Mouse (Mus musculus) urinary bladder, postnatal 36 days (tissue): Measurements from ENCODE around the gene Pdlim4.
"Not testable (repeated sequence)": the region's sequence is repeated elsewhere in the genome, so short reads cannot be mapped to it uniquely, and the experiment has no call there.

Experiments
- DNase-seq, 2 experiments: peaks; one replicate each; pipeline ENCODE4 v3.0.0; 2022; ENCODE audit warnings: low spot score in 2 of 2, mixed read lengths in 1 of 2

The Pdlim4 gene

DNA sequence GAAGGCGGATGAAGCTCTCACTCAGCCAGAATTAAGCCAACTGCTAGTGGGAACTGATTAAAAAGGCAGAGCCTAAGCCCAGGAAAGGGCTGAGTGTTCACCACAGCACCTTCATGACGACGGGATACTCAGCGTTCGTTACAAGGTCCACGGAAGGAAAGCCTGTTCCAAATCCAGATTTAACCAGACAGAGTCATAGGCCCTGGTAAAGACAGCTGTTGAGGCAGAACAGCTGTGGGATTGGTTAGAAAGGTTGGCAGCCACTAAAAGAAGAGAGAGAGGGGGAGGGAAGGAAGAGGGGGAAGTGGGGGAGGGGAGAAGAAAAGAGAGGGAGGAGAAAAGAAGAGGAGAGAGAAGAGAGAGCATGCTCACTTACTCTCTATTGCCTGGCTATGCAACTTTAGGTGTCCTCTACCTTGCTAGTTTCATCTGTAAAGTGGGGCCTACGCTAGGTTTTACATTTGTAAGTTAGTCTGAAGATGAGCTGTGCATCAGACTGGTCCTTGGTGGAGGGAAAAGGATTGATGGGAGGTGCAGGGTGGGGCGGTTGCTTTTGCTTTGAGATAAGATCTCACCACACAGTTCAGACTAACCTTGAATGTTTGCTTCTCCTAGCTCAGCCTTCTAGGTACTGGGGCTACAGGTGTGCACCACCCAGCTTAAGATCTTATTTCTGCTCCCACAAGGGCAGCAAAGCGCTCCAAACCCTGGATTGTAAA is 5.9 kb downstream of the Pdlim4 start:
- no peak for DNase-seq

DNA sequence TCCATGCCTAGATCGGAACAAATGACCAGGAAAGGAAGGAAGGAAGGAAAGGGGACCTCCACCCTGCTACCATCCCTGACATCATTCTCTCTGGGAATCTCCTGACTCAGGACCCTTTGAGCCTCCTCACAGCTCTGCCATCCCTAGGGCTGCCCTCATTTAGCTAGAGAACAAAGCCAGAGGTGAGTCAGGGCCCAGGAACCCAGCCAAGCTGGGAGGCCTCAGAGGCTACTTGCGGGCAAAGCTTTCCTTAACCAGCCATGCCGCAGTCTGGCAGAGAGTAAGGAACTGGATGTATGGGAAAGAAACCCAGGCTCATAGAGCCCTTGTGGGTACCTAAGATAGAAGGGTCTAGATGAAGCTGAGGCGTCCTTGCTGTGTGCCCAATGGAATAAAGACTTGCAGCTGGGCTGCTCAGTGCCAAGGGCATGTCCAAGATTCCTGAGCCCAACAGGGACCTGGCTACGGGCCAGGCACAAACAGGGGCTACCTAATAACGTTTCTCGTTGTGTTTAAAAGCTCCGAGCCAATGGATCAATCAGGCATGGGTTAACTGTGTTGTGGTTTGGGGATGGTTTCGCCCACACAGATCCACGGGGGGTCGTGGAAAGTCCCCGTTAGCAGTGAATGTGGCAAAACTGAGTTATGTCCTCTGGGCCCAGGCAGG is 6.6 kb downstream of the Pdlim4 start:
- DNase-seq, result peak; percentile 59 to 70

DNA sequence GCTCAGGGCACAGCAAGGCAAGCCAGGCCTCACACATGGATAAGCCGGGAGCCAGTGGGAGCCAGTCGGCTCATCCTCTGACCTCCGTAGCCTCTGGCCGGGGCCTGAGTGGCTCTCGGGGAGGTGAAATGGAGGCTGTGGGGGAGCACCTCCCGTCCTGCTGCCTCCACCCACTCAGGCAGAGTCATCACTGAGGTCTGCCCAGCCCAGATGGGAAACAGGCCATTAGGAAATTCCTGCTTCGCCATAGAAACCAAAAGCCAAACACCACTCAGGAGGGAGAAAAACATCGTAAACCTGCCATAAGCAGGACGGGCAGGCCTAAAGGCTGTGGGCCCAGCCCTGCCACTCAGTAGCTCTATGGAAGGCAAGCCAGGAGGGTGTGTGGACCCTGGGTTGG is 8.5 kb downstream of the Pdlim4 start:
- peak; percentile 63 to 78 for DNase-seq

DNA sequence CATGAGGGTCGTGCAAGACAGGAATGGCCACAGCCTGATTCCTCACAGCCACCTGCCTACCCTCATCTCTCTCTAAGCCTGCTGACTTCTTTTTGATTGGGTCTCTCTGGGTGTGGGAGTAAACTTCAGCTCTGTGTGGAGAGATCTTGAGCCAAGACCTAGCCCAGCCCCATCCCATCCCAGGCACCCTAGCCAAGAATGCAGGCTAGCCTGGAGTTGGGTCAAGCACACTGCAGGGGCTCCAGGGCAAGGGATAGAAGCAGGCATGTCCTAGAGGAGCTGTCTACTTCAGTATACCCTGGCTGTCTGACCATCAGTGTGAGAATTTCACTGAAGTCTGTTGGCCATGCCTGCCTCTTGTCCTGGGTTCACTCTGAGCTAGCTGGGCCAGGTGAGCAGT is 9.3 kb downstream of the Pdlim4 start:
- no peak for DNase-seq

DNA sequence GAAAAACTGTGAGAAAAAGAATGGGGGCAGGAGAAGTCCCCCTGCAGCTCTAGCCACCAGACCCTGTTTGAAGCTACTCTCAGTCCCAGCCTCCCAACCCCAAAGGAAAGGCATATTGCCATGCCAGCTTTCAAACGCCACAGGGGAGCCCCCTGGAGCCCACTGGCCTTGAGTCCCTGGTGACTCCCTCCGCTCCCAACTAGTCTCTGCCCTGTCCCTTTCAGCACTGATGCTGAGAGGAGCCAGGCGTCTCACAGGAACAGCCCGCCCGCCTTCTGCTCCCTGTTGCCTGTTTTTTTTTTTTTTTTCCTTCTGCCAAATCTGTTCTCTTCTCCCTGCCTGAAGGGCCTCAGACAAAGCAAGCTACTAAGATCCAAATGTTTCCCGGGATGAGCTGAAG is 10.2 kb downstream of the Pdlim4 start:
- no peak for DNase-seq

DNA sequence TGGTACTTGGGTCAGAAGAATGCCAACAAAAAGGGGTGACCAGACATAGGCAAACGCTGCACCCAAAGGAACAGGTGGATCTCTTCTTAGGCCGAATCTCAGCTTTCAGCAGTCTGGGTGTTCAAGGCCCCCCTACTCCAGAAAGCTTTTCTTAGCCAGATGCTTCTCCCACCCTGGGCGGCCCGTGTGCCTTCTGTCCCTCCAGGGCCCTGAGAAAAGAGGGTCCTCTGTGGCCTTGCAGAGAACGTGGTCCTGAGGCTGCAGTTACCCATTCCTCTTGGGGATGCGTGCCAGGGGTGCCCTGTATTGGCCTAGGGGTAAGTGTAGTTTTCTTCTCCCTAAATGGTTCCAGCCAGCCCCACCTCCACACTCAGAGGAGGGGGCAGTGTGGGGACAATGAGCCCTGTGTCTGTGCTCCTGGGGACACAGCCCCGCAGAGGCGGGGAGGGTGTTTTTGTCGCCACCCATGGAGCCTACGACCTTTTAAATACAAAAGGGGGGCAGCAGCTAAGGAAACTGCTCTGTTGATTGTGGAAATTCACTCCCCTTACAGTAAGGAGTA is 10.7 kb downstream of the Pdlim4 start:
- DNase-seq, result no peak

DNA sequence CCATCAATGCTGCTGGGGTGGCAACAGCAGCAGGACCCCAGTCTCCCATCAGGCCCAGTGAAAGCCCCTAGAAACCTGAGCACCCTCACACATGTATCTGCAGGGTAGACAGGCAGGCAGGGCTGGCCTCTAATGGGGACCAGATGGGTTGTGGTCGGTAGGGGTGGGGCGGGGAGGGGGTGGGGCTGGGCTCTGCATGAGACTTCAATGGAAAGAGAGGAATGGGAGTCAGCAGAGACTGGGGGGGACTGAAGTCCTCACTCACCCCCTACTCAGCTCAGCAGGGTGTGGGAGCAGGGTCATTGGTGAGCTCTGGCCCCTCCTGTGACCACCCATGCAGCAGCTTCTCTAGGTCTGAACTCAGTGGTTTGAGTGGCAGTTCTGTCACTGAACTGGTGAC is 11.4 kb downstream of the Pdlim4 start:
- no peak for DNase-seq

DNA sequence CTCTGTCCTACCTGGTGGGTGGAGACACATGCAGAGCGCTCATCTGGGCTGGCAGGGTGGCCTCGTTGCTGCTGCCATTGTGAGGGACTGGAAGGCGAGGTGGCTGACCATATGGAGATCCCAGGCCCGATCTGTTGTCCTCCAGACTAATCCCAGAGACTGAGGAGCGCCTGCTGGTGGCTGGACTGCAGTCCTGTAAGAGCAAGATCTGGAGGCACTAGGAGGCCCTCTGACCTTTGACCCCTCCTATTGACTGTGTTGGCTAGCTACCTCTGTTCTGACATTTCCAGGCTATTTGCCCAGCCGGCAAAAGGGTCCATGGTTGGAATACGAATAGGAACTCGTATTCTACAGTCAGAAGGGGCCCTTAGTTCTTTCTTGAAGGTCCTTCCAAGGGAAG is 12.7 kb downstream of the Pdlim4 start:
- DNase-seq, result peak in 1 of 2 experiments; percentile 47

DNA sequence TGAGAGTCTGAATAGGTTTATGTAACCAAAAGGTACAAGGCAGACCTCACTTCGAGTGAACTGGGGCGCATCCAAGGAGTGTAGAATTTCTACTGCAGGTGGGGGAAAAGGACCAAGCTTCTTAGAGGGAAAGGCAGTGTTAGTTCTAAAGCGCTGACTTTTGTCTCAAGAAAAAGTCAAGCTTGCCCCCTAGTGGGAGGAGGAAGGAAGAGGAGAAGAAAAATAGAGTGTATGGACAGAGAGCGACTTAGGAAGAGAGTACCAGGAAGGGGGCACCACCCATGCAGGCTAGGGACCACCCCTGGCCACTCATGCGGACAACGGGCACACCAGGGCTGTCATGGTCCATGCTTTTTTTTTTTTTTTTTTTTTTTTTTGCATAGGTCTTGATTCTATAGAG is 14.6 kb downstream of the Pdlim4 start:
- no peak for DNase-seq

DNA sequence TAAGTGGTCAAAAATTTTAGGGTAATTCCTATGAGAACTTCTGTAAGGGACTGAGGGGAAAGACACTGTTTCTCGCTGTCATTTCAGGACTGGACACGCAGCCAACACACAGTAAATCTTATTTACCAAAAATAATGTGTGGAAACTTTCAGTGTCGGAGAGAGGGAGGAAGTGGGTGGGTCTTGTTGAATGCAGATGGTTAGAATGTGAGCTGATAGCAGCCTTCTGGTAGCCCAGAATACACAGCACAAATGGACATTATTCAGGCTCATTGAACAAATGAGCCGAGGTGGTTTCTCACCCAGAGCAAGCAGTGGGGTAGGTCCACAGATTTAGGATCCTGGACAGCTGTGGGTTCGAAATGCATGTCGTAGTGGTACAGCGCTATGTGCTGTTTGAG is 15.7 kb downstream of the Pdlim4 start:
- DNase-seq, result no peak

DNA sequence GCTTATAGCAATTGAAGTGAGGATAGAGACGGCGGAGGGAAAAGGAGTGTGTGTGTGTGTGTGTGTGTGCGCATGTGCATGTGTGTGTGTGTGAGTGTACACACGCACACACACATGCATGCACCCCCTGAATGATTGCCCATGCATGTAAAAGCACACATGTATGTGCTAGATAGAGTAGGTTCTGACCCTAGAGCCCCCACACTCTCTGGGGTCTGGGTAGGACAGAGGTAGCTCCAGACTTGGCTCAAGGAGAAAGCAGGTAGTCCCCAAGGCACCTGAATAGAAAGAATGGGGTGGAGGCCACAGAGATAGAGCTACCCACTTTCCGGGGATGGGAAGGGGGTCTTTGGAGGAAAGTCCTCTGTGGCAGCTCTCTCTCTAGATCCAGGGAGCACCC is 16.7 kb downstream of the Pdlim4 start:
- no peak for DNase-seq

DNA sequence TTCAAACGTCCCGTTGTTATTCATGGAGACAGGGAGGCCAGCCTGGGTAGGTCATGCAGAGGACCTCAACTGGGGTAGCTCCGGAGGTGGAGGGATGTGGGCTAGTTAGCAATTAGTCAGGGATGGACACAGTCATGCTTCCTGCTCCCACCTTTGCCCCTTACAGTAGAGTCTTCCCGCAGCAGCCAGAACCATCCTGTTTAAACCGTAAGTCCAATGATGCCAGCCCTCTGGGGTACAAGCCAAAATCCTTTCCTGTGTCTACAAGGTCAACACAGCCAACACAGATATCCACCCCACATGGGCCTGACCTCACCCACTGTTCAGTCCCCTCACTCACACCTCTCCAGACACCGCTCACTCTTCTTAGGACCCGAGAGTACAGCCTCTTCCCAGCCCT is 17.7 kb downstream of the Pdlim4 start:
- DNase-seq, result no peak

DNA sequence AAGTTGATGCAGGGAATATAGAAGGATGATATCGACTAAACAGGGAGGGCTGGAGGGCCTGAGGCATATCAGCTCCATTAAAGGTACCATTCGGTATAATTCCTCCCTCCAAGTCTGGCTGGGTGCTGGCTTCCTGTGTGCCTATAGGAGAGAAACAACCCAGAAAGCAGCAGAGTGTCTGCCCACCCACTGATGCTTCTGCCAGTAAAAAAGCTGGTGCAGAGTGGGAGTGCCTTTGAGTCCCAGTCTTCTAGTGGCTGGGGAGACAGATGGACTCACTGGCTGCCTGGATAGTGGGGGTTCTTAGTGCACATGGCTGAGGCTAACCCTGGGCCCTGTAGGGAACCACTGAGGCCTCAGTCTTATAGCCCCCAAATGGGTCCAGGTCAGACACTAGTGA is 18.6 kb downstream of the Pdlim4 start:
- DNase-seq, result no peak

DNA sequence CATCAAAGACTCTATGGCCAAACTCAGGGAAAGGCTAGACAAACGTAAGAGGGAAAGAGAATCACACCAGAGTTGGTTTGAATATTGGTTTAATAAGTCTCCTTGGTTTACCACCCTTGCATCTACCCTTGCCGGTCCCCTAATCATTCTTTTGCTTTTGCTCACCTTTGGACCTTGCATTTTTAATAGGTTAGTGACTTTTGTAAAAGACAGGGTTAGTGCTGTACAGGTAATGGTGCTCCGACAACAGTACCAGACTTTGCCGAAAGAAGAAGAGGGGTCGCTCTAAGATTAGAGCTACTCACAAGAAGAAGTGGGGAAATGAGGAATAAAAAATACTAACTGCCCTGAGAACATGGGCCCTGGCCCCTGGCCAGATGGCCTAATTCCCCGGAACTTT is 28.1 kb downstream of the Pdlim4 start:
- DNase-seq, result no peak

DNA sequence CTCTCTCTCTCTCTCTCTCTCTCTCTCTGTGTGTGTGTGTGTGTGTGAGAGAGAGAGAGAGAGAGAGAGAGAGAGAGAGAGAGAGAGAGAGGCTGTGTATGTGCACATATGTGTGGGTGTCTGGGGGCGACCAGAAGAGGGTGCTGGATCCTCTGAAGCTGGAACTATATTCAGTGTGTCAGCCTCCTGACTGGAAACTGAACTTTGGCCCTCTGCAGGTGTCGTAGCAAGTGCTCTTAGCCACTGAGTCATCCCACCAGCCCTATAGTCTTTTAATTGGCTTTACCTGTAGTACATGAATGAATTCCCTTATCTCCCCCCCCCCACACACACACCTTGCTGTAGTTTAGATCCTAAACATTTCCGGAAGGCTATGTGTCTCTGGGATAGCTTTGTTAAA is 35.9 kb downstream of the Pdlim4 start:
- DNase-seq, result not testable (repeated sequence)

DNA sequence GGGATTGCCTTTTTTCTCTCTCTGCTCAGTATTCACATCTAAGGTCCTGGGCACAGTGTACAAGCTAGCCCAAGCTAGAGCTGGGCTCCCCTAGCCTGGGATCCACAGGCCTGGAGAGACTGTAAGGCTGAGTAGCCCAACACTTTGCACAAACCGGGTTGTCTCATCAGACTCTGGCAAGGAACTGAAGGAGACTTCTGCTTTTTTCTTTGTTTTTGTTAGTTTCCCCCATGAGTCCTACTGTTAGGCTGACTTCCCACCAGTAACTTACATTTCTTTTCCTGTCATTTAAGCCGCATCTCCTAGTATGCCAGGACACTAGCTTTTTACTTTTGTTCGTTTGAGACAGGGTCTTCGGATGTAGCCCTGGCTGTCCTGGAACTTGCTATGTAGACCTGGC is 39.8 kb downstream of the Pdlim4 start:
- DNase-seq, result no peak

DNA sequence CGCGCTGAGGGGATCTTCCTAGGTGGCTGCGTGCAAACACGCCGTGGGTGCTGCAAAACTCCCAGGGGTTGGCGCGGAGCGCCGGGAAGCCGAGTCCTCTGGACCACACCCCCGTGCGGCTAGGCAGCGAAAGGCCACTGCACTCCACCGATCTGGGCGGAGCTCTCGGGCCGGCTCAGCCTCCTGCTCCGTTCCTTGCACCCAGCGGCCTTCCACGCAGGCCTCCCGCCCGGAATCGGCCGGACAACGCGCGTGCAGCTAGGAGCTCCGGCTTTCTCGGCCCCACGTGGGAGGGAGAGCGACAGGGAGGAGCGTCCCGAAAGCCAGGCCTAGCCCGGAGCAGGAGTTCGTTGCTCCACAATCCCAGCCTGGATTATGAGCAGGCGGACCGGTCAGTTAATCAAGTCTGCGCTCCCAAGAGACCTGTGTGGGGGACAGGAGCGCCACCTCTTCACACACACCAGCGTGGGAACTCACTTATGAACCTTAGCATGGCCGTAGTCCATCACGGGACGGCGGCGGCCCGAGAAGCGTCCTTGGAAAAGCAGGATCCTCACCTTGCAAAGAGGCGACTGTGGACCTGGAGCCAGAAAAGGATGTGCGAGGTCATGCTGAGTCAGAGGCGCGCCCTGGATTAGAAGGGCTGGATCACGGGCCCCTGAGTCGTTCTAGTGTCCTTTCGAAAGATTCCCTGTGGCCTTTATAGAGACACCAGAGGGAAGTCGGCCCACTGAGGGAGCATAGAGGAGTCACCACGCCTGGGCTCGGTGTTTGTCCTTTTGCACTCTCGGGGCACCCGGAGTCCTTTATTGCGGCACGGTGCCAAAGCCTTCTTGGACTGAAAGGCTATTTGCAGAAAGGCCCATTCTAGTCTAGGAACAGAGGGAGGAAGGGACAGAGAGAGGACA is 40.5 kb downstream of the Pdlim4 start, which contains the start of gene Slc22a4:
Gene Slc22a4 (minus strand): TSS at position 47 of the 908 bp plus-strand sequence.
- DNase-seq, result peak; percentile 77 to 84

DNA sequence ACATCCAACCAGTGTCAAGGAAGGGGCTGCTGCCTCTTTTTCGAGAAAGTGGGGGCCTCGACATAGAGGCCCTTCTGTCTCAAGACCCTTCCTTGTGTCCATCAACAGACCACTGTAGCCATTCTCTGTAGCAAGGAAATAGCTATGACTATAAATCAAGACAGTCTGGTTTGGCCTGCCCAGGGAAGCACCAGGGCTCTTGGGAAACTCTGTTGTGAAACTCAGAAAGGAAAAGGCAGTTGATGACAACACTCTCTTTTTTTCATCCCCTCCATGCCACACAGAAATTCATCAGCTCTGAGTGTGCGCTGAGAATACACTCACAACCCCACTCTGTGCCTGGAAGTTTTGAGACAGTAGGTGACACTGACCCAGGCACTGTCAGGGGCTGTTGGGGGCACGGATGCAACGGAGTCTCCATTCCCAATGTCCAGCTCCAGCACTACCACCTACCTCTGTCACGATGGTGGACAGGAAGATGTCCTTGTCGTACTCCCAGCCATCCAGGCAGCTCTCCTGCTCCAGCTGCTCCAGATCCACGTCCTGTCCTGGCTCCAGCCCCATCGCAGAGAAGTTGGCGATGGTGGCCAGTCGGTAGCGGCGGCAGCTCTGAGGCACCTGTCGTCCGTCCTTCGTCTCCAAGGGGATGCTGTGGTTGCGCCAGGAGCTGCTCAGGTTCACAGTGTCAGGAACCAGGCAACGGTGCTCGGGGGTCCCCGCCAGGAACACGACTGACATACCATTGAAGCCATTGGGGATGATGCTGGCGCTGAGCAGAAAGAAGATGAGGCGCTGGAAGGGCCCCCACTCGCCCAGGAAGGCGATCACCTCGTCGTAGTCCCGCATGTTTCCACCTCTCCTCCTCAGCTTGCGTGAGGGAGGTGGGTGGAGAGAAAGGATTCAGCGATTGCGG is 41.4 kb downstream of the Pdlim4 start:
- DNase-seq, result no peak

DNA sequence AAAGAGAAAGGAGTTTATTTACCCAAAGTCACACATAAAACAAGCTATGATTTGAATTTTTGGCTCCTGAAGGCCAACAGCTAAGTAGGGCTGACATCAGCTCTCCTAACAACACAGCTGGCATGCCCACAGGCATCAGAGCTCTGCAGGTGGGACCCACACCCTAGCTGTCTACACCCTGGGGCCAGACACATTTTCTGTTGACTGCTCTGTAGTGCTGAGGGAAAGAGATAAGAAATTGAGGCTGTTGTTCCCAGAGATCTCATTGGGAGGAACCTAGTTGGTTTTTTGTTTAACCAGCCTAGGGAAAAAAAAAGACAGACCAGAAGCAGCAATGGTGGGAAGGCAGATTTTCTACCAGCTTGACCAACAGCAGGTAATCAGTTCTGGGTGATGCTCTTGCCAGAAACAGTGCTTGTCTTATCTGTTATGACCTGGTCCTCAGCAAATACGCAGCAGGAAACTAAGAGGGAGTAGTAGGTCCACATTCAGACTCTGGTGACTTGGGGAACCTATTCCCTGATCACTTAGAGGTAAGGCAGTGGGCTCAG is 42.2 kb downstream of the Pdlim4 start:
- DNase-seq, result no peak

DNA sequence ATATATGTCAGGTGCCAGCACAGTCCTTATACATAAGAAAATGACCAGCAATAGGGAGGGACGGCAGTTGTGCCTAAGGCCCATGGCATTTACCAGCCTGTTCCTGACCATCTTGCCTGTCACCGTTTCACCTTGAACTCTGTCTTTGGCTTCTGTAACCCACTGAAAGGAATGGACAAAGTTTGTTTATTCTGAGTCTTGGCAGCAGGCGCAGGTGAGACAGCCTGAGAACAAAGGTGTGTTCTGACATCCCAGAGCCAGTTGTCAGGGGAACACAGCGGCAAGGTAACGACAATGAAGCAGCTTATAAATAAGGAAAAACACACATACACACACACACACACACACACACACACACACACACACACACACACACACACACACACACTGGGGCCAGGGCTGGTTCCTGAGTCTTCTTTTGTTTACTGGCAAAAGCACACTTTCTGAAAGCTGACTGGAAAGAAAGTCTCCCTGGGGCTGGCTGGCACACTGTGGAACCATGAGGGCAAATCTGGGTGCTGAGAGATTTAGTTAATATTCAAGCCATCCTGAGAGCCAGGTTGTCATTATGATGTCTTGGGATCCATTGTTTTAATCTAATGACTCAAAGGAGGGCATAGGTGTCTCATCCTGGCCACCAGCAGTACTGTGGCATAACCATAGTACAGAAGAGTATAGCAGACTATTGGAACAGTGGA is 47.3 kb downstream of the Pdlim4 start:
- DNase-seq, result no peak
